Mouse (Mus musculus) kidney, adult 2 months (tissue): ENCODE measurements around the gene Scml4. TPM values are rescaled to one million over a fixed set of nuclear protein-coding genes. Genes with fewer than 3 reads are reported as not detected.

ENCODE experiments used
- DNase-seq: peaks from one replicate; pipeline ENCODE4 v3.0.0; 2021
- H3K27ac ChIP-seq: fragments of 200-500 bp; 2 replicates; pipeline ENCODE4 v1.5.1; 2012; ENCODE audit warnings: low read depth, low read length, control low read depth, inconsistent platforms; ENCODE audit not compliant: insufficient read depth
- H3K27me3 ChIP-seq: fragments of 200-500 bp; replicated peaks from 2 replicates; pipeline ENCODE4 v1.6.1; 2012; ENCODE audit warnings: mild to moderate bottlenecking, moderate library complexity, low read length, inconsistent platforms; ENCODE audit not compliant: control insufficient read depth, insufficient read depth
- H3K36me3 ChIP-seq: fragments of 200-500 bp; 2 replicates; pipeline ENCODE4 v1.6.1; 2012; ENCODE audit warnings: mild to moderate bottlenecking, moderate library complexity, low read length, inconsistent platforms; ENCODE audit not compliant: control insufficient read depth, insufficient read depth
- H3K4me1 ChIP-seq: fragments of 200-500 bp; 2 replicates; pipeline ENCODE4 v1.6.1; 2011; ENCODE audit warnings: low read length; ENCODE audit not compliant: control insufficient read depth, insufficient read depth
- H3K4me3 ChIP-seq: fragments of 200-500 bp; 2 replicates; pipeline ENCODE4 v1.5.1; 2011; ENCODE audit warnings: mild to moderate bottlenecking, low read depth, low read length, control low read depth; ENCODE audit not compliant: insufficient read depth
- CTCF ChIP-seq: fragments of 200-500 bp; conservative IDR thresholded peaks from 2 replicates; pipeline ENCODE4 v1.5.1; 2011; ENCODE audit warnings: low read depth, mild to moderate bottlenecking, control low read depth, low read length, moderate library complexity, mixed read lengths; ENCODE audit not compliant: insufficient read depth, insufficient read length
- POLR2A ChIP-seq: fragments of 200-500 bp; IDR thresholded peaks from one replicate; pipeline ENCODE4 v1.6.1; 2011; ENCODE audit warnings: low read depth, low read length, control low read depth
- WGBS: fragments of 180-500 bp; shearing (Covaris S2); methylation state at CpG from one replicate; pipeline ENCODE4 v1.1.7; 2018; 5-methylcytosine and 5-hydroxymethylcytosine counted together
- polyA plus RNA-seq: library from polyadenylated mRNA; depleted of rRNA; stranded (reverse); fragments of >200 nt; gene quantifications from 2 replicates; pipeline ENCODE4 v1.2.3, GENCODE M21; 2012

Gene Scml4
- polyA plus RNA-seq, 1 experiment, result 2.2 TPM

DNA sequence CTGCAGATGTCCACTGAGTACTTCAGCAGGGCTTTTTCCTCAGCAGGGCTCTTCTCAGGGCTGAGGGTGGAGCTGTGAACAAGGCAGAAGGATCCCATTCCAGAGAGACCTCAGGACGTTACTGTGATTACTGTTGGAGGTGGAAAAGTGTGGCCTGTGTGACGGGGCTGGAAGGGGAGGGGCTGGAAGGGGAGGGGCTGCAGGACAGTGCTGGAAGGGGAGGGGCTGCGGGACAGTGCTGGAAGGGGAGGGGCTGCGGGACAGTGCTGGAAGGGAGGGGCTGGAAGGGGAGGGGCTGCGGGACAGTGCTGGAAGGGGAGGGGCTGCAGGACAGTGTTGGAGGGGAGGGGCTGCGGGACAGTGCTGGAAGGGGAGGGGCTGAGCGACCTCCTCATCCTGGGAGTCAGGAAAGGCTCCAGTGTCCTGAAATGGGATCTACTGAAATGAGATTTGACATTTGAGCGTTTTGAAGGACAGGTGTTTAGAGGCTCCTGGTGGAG, 90.1 kb downstream of the Scml4 start:
- Histone ChIP-seq H3K27me3 (no peaks in the 10 kb centered on the region; the same call in 1 of the 2 replicates), H3K4me3 (no peak overlapping the region), H3K27ac (no peak overlapping the region), H3K4me1 (0 out of 2 replicates have a peak, but pooled peaks cover 3% of the 10 kb centered on the region), H3K36me3 (no peaks in the 10 kb centered on the region)
- DNase-seq, result peak; percentile 5
- 0% methylated on average over 6 of the region's 8 CpGs for WGBS
- TF ChIP-seq CTCF (no peak), POLR2A (no peak)

- DNase-seq, result no peak
- no peaks in the 10 kb centered on the region for H3K36me3 ChIP-seq
- no peak overlapping the region for H3K27ac ChIP-seq
- 0 out of 2 replicates have a peak, but pooled peaks cover 3% of the 10 kb centered on the region for H3K4me1 ChIP-seq
- no peak for TF ChIP-seq POLR2A
- no peak for TF ChIP-seq CTCF
- no peaks in the 10 kb centered on the region for H3K27me3 ChIP-seq
- H3K4me3 ChIP-seq, result no peak overlapping the region
- WGBS, result 41% methylated on average over 20 of the region's 20 CpGs
Observed at GRCm38 (mm10) chr10:42951078-42952045, 91.2 kb downstream of the Scml4 start.

DNA sequence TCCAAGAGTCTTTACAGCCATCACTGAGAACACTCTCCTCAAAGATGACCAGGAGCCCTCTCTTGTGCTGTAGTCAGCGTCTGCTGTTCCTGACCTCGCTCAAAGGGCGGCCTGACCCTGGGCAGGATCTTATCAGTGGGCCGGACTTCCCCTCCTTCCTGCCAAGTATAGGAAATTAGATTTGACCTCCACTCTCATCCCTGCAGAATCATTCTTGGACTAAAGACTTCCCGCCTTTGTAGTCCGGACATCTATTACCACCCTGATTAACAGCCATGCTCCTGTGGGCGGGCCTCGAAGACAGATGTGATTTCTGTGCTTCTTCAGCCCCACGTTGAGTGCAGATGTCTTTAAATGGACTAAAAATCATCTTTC, 91.9 kb downstream of the Scml4 start:
- Histone ChIP-seq H3K27ac (no peak overlapping the region), H3K27me3 (no peaks in the 10 kb centered on the region), H3K4me1 (0 out of 2 replicates have a peak, but pooled peaks cover 3% of the 10 kb centered on the region), H3K4me3 (no peak overlapping the region), H3K36me3 (no peaks in the 10 kb centered on the region)
- peak; percentile 72 for DNase-seq
- TF ChIP-seq CTCF, result no peak
- no peak for TF ChIP-seq POLR2A
- 39% methylated on average over 9 of the region's 9 CpGs for WGBS

GRCm38 (mm10) chr10:42953601-42954000, 93.4 kb downstream of the Scml4 start:
- no peak for DNase-seq
- TF ChIP-seq POLR2A (no peak), CTCF (no peak)
- Histone ChIP-seq H3K27ac (no peak overlapping the region), H3K36me3 (no peaks in the 10 kb centered on the region), H3K4me1 (peaks cover 5% of the 10 kb centered on the region; the same call in 1 of the 2 replicates), H3K4me3 (no peak overlapping the region), H3K27me3 (no peaks in the 10 kb centered on the region)
- WGBS, result 81% methylated on average over 5 of the region's 5 CpGs

DNA sequence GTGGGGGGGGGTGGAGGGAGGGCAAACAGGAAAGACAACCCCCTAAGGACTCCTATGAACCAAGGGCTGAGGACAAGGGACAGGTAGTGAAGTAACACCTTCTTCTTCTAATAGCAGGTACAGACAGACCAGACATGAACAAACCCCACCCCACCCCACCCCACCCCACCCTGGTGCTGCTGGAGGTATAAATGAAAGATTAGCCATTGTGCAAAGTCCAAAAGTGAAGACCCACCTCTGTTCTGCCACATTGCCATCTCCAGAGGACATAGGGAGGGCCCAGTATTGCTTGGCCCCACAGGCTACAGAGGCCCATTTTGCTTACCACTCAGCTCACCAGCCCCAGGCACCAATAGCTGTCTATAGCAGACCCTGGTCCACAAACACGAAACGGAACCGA, 95.0 kb downstream of the Scml4 start:
- no peak overlapping the region for H3K4me3 ChIP-seq
- no peaks in the 10 kb centered on the region for H3K36me3 ChIP-seq
- H3K27me3 ChIP-seq, result no peaks in the 10 kb centered on the region
- WGBS, result 79% methylated on average over 3 of the region's 3 CpGs
- TF ChIP-seq POLR2A (no peak), CTCF (no peak)
- peaks cover 2% of the 10 kb centered on the region; the same call in 1 of the 2 replicates for H3K4me1 ChIP-seq
- no peak for DNase-seq
- no peak overlapping the region for H3K27ac ChIP-seq

DNA sequence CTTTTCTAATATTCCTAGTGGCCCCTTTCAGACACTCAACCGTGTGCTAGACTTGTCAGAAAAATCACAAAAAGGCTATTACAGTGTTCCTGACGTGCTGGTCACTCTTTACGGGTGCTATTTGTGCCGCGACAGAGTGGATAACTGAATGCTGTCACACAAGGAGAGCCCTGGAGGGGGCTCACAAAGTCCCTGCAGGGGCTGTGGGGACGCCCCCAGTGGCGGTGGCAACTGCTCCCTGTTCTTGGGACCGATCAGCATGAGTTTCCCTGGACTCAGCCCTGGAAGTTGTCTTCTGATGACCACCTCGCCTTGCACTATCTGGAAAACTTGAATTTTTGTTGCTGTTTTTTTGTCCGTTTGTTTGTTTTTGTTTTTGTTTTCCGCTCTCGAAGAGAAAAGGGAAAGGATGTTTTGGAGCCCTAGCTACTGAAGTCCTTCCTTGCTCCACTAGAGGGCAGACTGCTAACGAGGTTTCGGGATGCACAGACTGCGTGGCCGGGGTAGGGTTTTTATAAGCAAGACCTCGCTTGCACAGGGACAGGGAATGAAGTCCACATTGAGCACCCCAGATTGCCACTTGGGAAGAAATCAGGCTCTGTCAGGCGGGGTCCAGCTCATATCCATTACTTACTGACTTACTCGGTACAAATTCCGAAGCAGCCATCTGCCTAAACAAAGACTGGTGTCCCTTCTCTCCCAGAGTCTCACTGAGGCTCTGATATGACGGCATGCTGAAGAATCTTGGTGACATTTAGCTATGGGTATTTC, 97.9 kb downstream of the Scml4 start:
- no peaks in the 10 kb centered on the region for H3K27me3 ChIP-seq
- WGBS, result 8% methylated on average over 21 of the region's 21 CpGs
- DNase-seq, result peak; percentile 61
- no peak for TF ChIP-seq POLR2A
- TF ChIP-seq CTCF, result peak; percentile 81
- H3K36me3 ChIP-seq, result no peaks in the 10 kb centered on the region
- H3K4me1 ChIP-seq, result peaks cover 2% of the 10 kb centered on the region; the same call in 1 of the 2 replicates
- H3K4me3 ChIP-seq, result 0 out of 2 replicates have a peak overlapping the region, but pooled peaks have one; percentile 13
- no peak overlapping the region for H3K27ac ChIP-seq

GRCm38 (mm10) chr10:42958686-42959085, 98.5 kb downstream of the Scml4 start:
- H3K27me3 ChIP-seq, result no peaks in the 10 kb centered on the region
- H3K4me1 ChIP-seq, result peaks cover 2% of the 10 kb centered on the region; the same call in 1 of the 2 replicates
- no peaks in the 10 kb centered on the region for H3K36me3 ChIP-seq
- H3K4me3 ChIP-seq, result no peak overlapping the region
- DNase-seq, result no peak
- no peak overlapping the region for H3K27ac ChIP-seq
- WGBS, result 49% methylated on average over 4 of the region's 4 CpGs
- TF ChIP-seq CTCF, result no peak
- no peak for TF ChIP-seq POLR2A
